Mouse (Mus musculus) limb, embryonic 14.5 days (tissue): ENCODE data around the gene Lmo7. TPM values are rescaled to one million over a fixed set of nuclear protein-coding genes. Genes with fewer than 3 reads are reported as not detected.
A peak's percentile ranks its signal among the peaks of the same experiment; 100 is the strongest.

Experiments
- ATAC-seq: fragments of 200-750 bp; cut with Nextera tagmentation; 2 replicates; pipeline ENCODE4 v1.8.0; 2017; ENCODE audit warnings: low read depth, moderate number of reproducible peaks, moderate TSS enrichment; ENCODE audit not compliant: low FRiP score
- DNase-seq: peaks from one replicate; pipeline ENCODE4 v3.0.0-alpha.2; 2015; ENCODE audit warnings: low spot score
- H3K27ac ChIP-seq: fragments of 300-500 bp; sonication (generic); replicated peaks from 2 replicates; pipeline ENCODE4 v1.5.1; 2014; ENCODE audit warnings: low read depth, mild to moderate bottlenecking, low read length, moderate library complexity, mixed read lengths
- H3K27me3 ChIP-seq: fragments of 300-500 bp; sonication (generic); 2 replicates; pipeline ENCODE4 v1.6.1; 2014; ENCODE audit warnings: low read length, mixed read lengths; ENCODE audit not compliant: control insufficient read depth, insufficient read depth
- H3K36me3 ChIP-seq: fragments of 300-500 bp; sonication (generic); 2 replicates; pipeline ENCODE4 v1.6.1; 2014; ENCODE audit warnings: mild to moderate bottlenecking, low read length, moderate library complexity, mixed read lengths; ENCODE audit not compliant: control insufficient read depth, insufficient read depth
- H3K4me1 ChIP-seq: fragments of 300-500 bp; sonication (generic); 2 replicates; pipeline ENCODE4 v1.6.1; 2014; ENCODE audit warnings: antibody characterized with exemption, low read length, mixed read lengths; ENCODE audit not compliant: control insufficient read depth, insufficient read depth
- H3K4me2 ChIP-seq: fragments of 300-500 bp; sonication (generic); replicated peaks from 2 replicates; pipeline ENCODE4 v1.6.1; 2014; ENCODE audit warnings: low read depth, mild to moderate bottlenecking, low read length, moderate library complexity; ENCODE audit not compliant: severe bottlenecking
- H3K4me3 ChIP-seq: fragments of 300-500 bp; sonication (generic); replicated peaks from 2 replicates; pipeline ENCODE4 v1.5.1; 2014; ENCODE audit warnings: low read length
- H3K9ac ChIP-seq: fragments of 300-500 bp; sonication (generic); 2 replicates; pipeline ENCODE4 v1.6.1; 2014; ENCODE audit warnings: mild to moderate bottlenecking, low read depth, low read length, moderate library complexity; ENCODE audit not compliant: severe bottlenecking
- H3K9me3 ChIP-seq: fragments of 300-500 bp; sonication (generic); 2 replicates; pipeline ENCODE4 v1.6.1; 2016; ENCODE audit warnings: low read length; ENCODE audit not compliant: control insufficient read depth
- POLR2A ChIP-seq: fragments of 200-500 bp; IDR thresholded peaks from 2 replicates; pipeline ENCODE4 v1.8.0; 2012; ENCODE audit warnings: inconsistent platforms, mild to moderate bottlenecking, moderate library complexity, borderline replicate concordance; ENCODE audit not compliant: insufficient read depth, insufficient read length; ENCODE audit errors: extremely low read depth
- WGBS: fragments of 180-500 bp; shearing (Covaris S2); extraction: QIAGEN DNeasy Blood & Tissue Kit; methylation state at CpG from one replicate; pipeline ENCODE4 v1.1.7; 2014; 5-methylcytosine and 5-hydroxymethylcytosine counted together
- polyA plus RNA-seq, 2 experiments: library from polyadenylated mRNA; depleted of rRNA in 1 of 2; stranded (reverse) in 1 of 2; unstranded in 1 of 2; fragments of >200 nt; fragmentation: Nextera tagmentation in 1 of 2; extraction: Ambion mirVana in 1 of 2; gene quantifications; 2 replicates each; pipeline versions ENCODE4 v1.2.1 to v1.2.3; 2012 to 2014

The Lmo7 gene
- polyA plus RNA-seq, 2 experiments, result 21.6 to 26.2 TPM

DNA sequence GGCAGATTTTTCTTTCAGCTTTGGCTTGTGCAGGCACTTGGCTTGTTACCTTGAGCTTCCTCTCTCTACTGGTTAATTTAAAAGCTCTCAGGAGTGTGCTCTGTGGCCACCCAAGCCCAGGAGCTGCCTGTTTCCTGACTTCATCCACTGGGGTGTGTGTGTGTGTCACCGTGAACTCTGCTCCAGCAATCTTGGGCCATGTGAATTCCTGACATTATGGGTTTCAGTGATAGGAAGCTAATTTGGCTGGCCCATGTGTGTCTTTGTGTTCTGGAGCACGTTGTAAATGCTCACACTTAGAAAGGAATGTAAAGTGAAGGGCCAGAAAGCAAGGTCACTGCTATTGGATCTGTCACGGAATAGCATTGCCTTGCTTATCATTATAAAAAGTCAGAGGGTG, 143.1 kb downstream of the Lmo7 start:
- ATAC-seq (no peak), DNase-seq (no peak)
- Histone ChIP-seq H3K9ac (no peak overlapping the region), H3K4me1 (no peaks in the 10 kb centered on the region), H3K4me3 (no peak overlapping the region), H3K9me3 (no peaks in the 10 kb centered on the region), H3K36me3 (no peaks in the 10 kb centered on the region), H3K4me2 (no peak overlapping the region), H3K27ac (no peak overlapping the region), H3K27me3 (no peaks in the 10 kb centered on the region)
- no peak for TF ChIP-seq POLR2A
- WGBS, result 34% methylated on average over 3 of the region's 3 CpGs

DNA sequence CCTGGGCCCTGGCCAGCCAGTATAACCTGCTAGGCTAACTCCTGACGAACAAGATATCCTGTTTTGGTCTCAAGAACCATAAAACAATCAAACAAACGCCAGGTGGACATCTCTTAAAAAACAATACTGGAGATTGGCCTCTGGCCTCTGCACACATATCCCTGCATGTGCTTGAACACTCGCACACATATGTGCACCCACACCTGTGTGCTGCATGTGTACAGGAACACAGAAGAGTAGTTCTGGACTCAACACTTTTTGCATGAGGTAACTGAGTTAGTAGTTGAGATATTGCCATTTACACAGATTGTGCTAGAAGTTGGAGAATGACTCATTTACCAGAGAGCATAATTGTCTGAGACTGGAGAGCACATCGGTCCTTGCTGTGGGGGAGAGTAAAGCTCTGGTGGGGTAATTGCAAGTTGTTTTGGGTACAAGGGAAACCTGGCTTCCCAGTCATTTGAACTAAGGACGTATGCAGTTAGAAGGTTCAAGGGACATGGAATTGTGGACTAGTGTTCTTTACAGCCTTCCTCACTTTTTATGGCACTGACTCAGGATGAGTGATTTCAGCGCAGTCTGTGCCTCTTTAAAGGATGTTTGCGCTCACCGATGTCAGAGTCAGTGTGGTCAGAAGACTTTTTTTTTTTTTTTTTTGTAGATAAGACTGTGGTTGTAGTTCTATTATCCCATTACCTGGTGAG, 148.7 kb downstream of the Lmo7 start:
- Histone ChIP-seq H3K36me3 (no peaks in the 10 kb centered on the region), H3K4me1 (0 out of 2 replicates have a peak, but pooled peaks cover 2% of the 10 kb centered on the region), H3K4me3 (no peak overlapping the region), H3K4me2 (no peak overlapping the region), H3K27ac (no peak overlapping the region), H3K9ac (no peak overlapping the region), H3K27me3 (no peaks in the 10 kb centered on the region), H3K9me3 (no peaks in the 10 kb centered on the region)
- TF ChIP-seq POLR2A, result no peak
- DNase-seq (no peak), ATAC-seq (no peak)
- 47% methylated on average over 8 of the region's 8 CpGs for WGBS

GRCm38 (mm10) chr14:101879050-101879694, 149.4 kb downstream of the Lmo7 start:
- DNase-seq (peak; percentile 32), ATAC-seq (no peak)

GRCm38 (mm10) chr14:101882966-101883365, 153.2 kb downstream of the Lmo7 start:
- Histone ChIP-seq H3K9ac (no peak overlapping the region), H3K27ac (no peak overlapping the region), H3K4me1 (0 out of 2 replicates have a peak, but pooled peaks cover 2% of the 10 kb centered on the region), H3K36me3 (no peaks in the 10 kb centered on the region), H3K27me3 (no peaks in the 10 kb centered on the region), H3K9me3 (no peaks in the 10 kb centered on the region), H3K4me3 (no peak overlapping the region), H3K4me2 (no peak overlapping the region)
- no peak for ATAC-seq
- TF ChIP-seq POLR2A, result no peak
- DNase-seq, result no peak
- WGBS, result 14% methylated on average over 5 of the region's 5 CpGs

More at GRCm38 (mm10) chr14:101879050-101879694, 149.4 kb downstream of the Lmo7 start:
- no peak overlapping the region for H3K4me2 ChIP-seq
- H3K4me1 ChIP-seq, result 0 out of 2 replicates have a peak, but pooled peaks cover 2% of the 10 kb centered on the region
- no peaks in the 10 kb centered on the region for H3K27me3 ChIP-seq
- H3K4me3 ChIP-seq, result no peak overlapping the region
- no peaks in the 10 kb centered on the region for H3K36me3 ChIP-seq
- H3K9ac ChIP-seq, result no peak overlapping the region
- no peaks in the 10 kb centered on the region for H3K9me3 ChIP-seq
- H3K27ac ChIP-seq, result no peak overlapping the region
- no peak for TF ChIP-seq POLR2A
- 39% methylated on average over 7 of the region's 7 CpGs for WGBS

DNA sequence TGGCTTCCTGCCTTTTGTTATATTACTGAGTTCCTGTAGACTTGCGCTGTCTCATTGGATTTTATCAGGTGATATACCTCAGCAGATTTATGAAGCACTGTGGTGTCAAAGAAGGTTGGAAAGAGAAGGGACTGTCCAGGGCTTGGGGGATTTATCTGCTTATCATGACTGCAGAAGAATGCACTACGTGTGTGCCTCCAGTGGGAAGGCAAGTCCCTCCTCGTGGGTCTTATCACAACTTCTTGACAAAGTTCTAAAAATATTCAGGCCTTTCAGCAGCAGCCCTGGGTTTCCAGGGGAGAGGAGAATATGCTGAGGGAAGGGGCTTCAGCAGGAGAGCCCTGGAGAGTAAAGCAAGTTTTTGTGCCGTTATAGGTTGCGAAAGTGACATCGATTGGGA, 154.0 kb downstream of the Lmo7 start:
- no peak for TF ChIP-seq POLR2A
- H3K9ac ChIP-seq, result no peak overlapping the region
- WGBS, result 84% methylated on average over 6 of the region's 6 CpGs
- no peaks in the 10 kb centered on the region for H3K9me3 ChIP-seq
- H3K27me3 ChIP-seq, result no peaks in the 10 kb centered on the region
- ATAC-seq, result no peak
- no peak overlapping the region for H3K4me3 ChIP-seq
- H3K27ac ChIP-seq, result no peak overlapping the region
- no peaks in the 10 kb centered on the region for H3K36me3 ChIP-seq
- 0 out of 2 replicates have a peak, but pooled peaks cover 2% of the 10 kb centered on the region for H3K4me1 ChIP-seq
- H3K4me2 ChIP-seq, result no peak overlapping the region
- DNase-seq, result no peak
